Mouse (Mus musculus): ENCODE data around the gene Galnt16.

DNA sequence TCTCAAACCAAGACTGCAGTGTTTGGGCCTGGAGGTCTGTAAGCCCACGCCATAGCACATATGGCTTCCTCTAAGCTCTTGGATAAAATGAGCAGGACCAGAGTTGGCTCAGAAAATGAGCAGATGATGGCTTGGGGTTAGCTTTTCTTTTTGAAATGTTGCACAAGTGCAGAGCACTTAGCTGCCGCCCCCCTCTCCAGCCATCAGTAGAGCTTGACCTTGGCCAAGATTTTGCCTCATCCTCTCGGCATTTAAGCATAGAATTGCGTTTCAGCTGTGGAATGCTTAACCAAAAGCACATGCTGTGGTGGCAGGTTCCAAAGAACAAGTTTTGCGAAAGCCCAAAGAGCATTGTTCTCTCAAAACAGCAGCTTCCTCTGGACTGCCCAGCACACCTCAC lies 13.4 kb upstream of the Galnt16 start:
- TF ChIP-seq EP300 (optimal IDR thresholded peaks at IDR 0.05) (no peak), CTCF (IDR thresholded peaks at IDR 0.05; ENCODE audit: low read depth) (no peak)

All from stomach, postnatal 0 days (tissue).